Mouse (Mus musculus) lung, postnatal 0 days (tissue): ENCODE data around the gene Nicn1. TPM values are rescaled to one million over a fixed set of nuclear protein-coding genes. Genes with fewer than 3 reads are reported as not detected.

Experiments
- ATAC-seq: fragments of 200-750 bp; cut with Nextera tagmentation; 2 replicates; pipeline ENCODE4 v1.8.0; 2017; ENCODE audit warnings: moderate library complexity
- DNase-seq: peaks from one replicate; pipeline ENCODE4 v3.0.0-alpha.2; 2016; ENCODE audit warnings: low spot score
- H3K27ac ChIP-seq: fragments of 300-500 bp; sonication (generic); 2 replicates; pipeline ENCODE4 v1.5.1; 2014; ENCODE audit warnings: antibody characterized with exemption, mild to moderate bottlenecking, low read length, mixed read lengths
- H3K27me3 ChIP-seq: fragments of 300-500 bp; sonication (generic); replicated peaks from 2 replicates; pipeline ENCODE4 v1.6.1; 2014; ENCODE audit warnings: low read length, mixed read lengths; ENCODE audit not compliant: insufficient read depth
- H3K36me3 ChIP-seq: fragments of 300-500 bp; sonication (generic); 2 replicates; pipeline ENCODE4 v1.6.1; 2014; ENCODE audit warnings: low read length, mixed read lengths; ENCODE audit not compliant: insufficient read depth
- H3K4me1 ChIP-seq: fragments of 300-500 bp; sonication (generic); 2 replicates; pipeline ENCODE4 v1.6.1; 2014; ENCODE audit warnings: antibody characterized with exemption, low read depth, low read length, mixed read lengths; ENCODE audit not compliant: insufficient read depth
- H3K4me2 ChIP-seq: fragments of 300-500 bp; sonication (generic); replicated peaks from 2 replicates; pipeline ENCODE4 v1.6.1; 2014; ENCODE audit warnings: low read depth, mild to moderate bottlenecking, low read length, moderate library complexity, mixed read lengths
- H3K4me3 ChIP-seq: fragments of 300-500 bp; sonication (generic); 2 replicates; pipeline ENCODE4 v1.5.1; 2014; ENCODE audit warnings: low read depth, low read length
- H3K9ac ChIP-seq: fragments of 300-500 bp; sonication (generic); replicated peaks from 2 replicates; pipeline ENCODE4 v1.6.1; 2014; ENCODE audit warnings: low read depth, mild to moderate bottlenecking
- H3K9me3 ChIP-seq: fragments of 300-500 bp; sonication (generic); 2 replicates; pipeline ENCODE4 v1.6.1; 2016; ENCODE audit warnings: low read length, mixed read lengths
- CTCF ChIP-seq: IDR thresholded peaks from 2 replicates; pipeline ENCODE4 v1.5.1; 2016; ENCODE audit warnings: antibody characterized with exemption, mild to moderate bottlenecking
- EP300 ChIP-seq: IDR thresholded peaks from 2 replicates; pipeline ENCODE4 v1.6.1; 2016; ENCODE audit warnings: antibody characterized with exemption, mild to moderate bottlenecking, control low read depth
- WGBS: fragments of 180-500 bp; shearing (Covaris S2); extraction: QIAGEN DNeasy Blood & Tissue Kit; methylation state at CpG from one replicate; pipeline ENCODE4 v1.1.7; 2014; 5-methylcytosine and 5-hydroxymethylcytosine counted together
- polyA plus RNA-seq: library from polyadenylated mRNA; unstranded; fragments of >200 nt; fragmentation: Nextera tagmentation; extraction: Ambion mirVana; gene quantifications from 2 replicates; pipeline ENCODE4 v1.2.1, GENCODE M21; 2015

Gene Nicn1
- polyA plus RNA-seq, 1 experiment from 2014 or later = 15.8 TPM

GRCm38 (mm10) chr9:108339886-108340257 is 49.6 kb downstream of the Nicn1 start:
- H3K4me1 ChIP-seq = peaks cover 17% of the 10 kb centered on the region; the same call in 1 of the 2 replicates

GRCm38 (mm10) chr9:108340258-108341138 is 50.3 kb downstream of the Nicn1 start:
- WGBS = 35% methylated on average over 10 of the region's 10 CpGs
- ATAC-seq (peak; percentile 25), DNase-seq (peak; percentile 83)
- Histone ChIP-seq H3K27me3 (no peaks in the 10 kb centered on the region), H3K36me3 (peaks cover 2% of the 10 kb centered on the region), H3K4me3 (peak overlapping the region; percentile 62), H3K4me1 (peaks cover 17% of the 10 kb centered on the region; the same call in 1 of the 2 replicates), H3K27ac (peak overlapping the region; percentile 98), H3K4me2 (peak overlapping the region; percentile 75), H3K9ac (peak overlapping the region; percentile 72; the same call in 1 of the 2 replicates), H3K9me3 (no peaks in the 10 kb centered on the region)
- TF ChIP-seq EP300 (peak; percentile 73), CTCF (no peak)

More at GRCm38 (mm10) chr9:108339886-108340257, 49.6 kb downstream of the Nicn1 start:
- TF ChIP-seq EP300 (no peak), CTCF (no peak)
- Histone ChIP-seq H3K9me3 (no peaks in the 10 kb centered on the region), H3K9ac (peak overlapping the region; percentile 72), H3K4me3 (peak overlapping the region; percentile 62), H3K36me3 (peaks cover 8% of the 10 kb centered on the region), H3K4me2 (peak overlapping the region; percentile 75), H3K27me3 (no peaks in the 10 kb centered on the region), H3K27ac (peak overlapping the region; percentile 98)
- WGBS = 9% methylated on average over 20 of the region's 20 CpGs
- ATAC-seq = no peak
- peak; percentile 15 for DNase-seq

DNA sequence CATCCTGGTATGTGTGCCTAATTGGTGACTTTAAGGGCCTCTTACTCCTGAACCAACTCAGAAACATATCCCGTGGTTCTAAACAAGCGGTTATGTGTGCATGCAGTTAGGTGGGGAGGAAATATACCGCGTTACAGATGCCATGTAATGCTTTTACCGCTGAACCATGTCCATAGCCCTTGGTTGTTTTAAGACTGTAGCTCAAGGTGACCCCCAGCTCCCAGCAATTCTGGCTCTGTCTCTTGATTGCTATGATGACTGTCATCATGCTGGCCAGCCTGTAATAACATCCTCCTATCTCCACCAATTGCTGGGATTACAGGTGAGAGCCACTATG is 50.9 kb downstream of the Nicn1 start:
- whole genome bisulfite sequencing = 63% methylated on average over 5 of the region's 5 CpGs
- DNase-seq (no peak), ATAC-seq (no peak)
- peak overlapping the region; percentile 98 for H3K27ac ChIP-seq
- peak overlapping the region; percentile 75; the same call in 1 of the 2 replicates for H3K4me2 ChIP-seq
- H3K4me1 ChIP-seq = peaks cover 17% of the 10 kb centered on the region; the same call in 1 of the 2 replicates
- no peak overlapping the region for H3K4me3 ChIP-seq
- no peaks in the 10 kb centered on the region for H3K36me3 ChIP-seq
- H3K9ac ChIP-seq = no peak overlapping the region
- no peaks in the 10 kb centered on the region for H3K27me3 ChIP-seq
- H3K9me3 ChIP-seq = no peaks in the 10 kb centered on the region
- TF ChIP-seq CTCF = no peak
- peak; percentile 2; the same call in 1 of the 2 replicates for TF ChIP-seq EP300

DNA sequence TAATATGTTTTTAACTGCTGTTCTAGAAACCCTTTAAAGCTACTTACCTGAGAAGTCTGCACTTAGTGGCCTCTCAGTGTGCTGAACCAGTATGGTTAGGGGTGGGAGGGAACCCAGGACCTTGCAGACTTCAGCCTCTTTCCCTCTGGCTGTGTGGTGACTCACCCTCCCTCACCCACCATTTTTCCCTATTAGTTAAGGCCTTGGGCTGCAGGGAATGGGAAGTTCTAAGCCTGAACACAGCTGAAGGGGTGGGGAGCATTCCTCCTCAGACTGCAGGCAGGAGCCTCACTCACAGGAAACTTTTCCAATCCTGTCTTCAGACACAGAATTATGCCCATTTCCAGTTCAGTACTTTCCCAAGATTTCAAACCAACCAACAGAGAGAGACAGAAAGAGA is 51.6 kb downstream of the Nicn1 start:
- no peaks in the 10 kb centered on the region for H3K27me3 ChIP-seq
- ATAC-seq (no peak), DNase-seq (peak; percentile 35)
- H3K9me3 ChIP-seq = no peaks in the 10 kb centered on the region
- no peak overlapping the region for H3K4me3 ChIP-seq
- peaks cover 17% of the 10 kb centered on the region; the same call in 1 of the 2 replicates for H3K4me1 ChIP-seq
- no peak overlapping the region for H3K9ac ChIP-seq
- 0 out of 2 replicates have a peak overlapping the region, but pooled peaks have one; percentile 3 for H3K4me2 ChIP-seq
- TF ChIP-seq CTCF (no peak), EP300 (no peak)
- H3K36me3 ChIP-seq = no peaks in the 10 kb centered on the region
- peak overlapping the region; percentile 98 for H3K27ac ChIP-seq

DNA sequence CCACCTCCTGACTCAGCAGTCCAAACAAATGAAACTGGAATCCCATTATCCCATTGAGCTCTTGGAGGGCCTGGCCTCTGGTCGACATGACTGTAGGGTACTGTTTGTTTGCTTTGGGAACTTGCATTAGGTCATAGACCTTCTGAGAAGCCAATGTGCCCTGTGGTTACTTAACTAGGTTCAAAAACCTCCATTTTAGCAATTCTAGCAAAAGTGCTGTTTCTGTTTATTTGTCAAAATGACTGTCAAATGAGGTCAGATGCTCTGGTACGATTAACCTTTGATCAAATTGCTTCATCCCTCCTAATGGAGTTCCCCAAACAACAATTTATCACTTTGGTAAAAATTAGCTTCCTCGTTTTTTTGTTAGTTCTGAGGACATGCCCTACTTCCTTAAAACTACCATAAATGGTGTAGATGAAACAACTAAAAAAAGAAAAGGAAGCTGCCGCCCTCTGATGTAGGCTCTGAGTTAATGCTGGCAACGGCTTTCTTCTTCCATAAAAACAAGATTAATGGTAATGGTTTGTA is 52.1 kb downstream of the Nicn1 start:
- ATAC-seq = peak; percentile 16; the same call in 1 of the 2 replicates
- no peak overlapping the region for H3K9ac ChIP-seq
- 23% methylated on average over 5 of the region's 5 CpGs for WGBS
- 0 out of 2 replicates have a peak, but pooled peaks have one; percentile 15 for TF ChIP-seq CTCF
- peak; percentile 75 for TF ChIP-seq EP300
- DNase-seq = peak; percentile 89
- H3K4me1 ChIP-seq = peaks cover 17% of the 10 kb centered on the region; the same call in 1 of the 2 replicates
- H3K4me3 ChIP-seq = no peak overlapping the region
- no peaks in the 10 kb centered on the region for H3K27me3 ChIP-seq
- H3K4me2 ChIP-seq = no peak overlapping the region
- no peaks in the 10 kb centered on the region for H3K9me3 ChIP-seq
- H3K36me3 ChIP-seq = no peaks in the 10 kb centered on the region
- H3K27ac ChIP-seq = peak overlapping the region; percentile 98

GRCm38 (mm10) chr9:108343331-108343730 is 53.1 kb downstream of the Nicn1 start:
- no peak overlapping the region for H3K4me3 ChIP-seq
- peaks cover 17% of the 10 kb centered on the region; the same call in 1 of the 2 replicates for H3K4me1 ChIP-seq
- H3K36me3 ChIP-seq = no peaks in the 10 kb centered on the region
- no peak for ATAC-seq
- H3K9ac ChIP-seq = no peak overlapping the region
- no peak for TF ChIP-seq EP300
- no peak for TF ChIP-seq CTCF
- no peaks in the 10 kb centered on the region for H3K9me3 ChIP-seq
- H3K27me3 ChIP-seq = no peaks in the 10 kb centered on the region
- WGBS = 81% methylated on average over 3 of the region's 3 CpGs
- no peak for DNase-seq
- peak overlapping the region; percentile 98; the same call in 1 of the 2 replicates for H3K27ac ChIP-seq
- H3K4me2 ChIP-seq = no peak overlapping the region
